Mouse (Mus musculus) spleen, adult 2 months (tissue): ENCODE results near the gene Ccdc57. TPM values are rescaled to one million over a fixed set of nuclear protein-coding genes. Genes with fewer than 3 reads are reported as not detected.

Source experiments
- DNase-seq, 2 experiments: peaks; one replicate each; pipeline versions ENCODE4 v3.0.0 to v3.0.0-alpha.2; 2012 to 2021; ENCODE audit warnings: low spot score in 2 of 2, low read depth in 1 of 2
- H3K27ac ChIP-seq: fragments of 200-500 bp; 2 replicates; pipeline ENCODE4 v1.5.1; 2012; ENCODE audit warnings: low read length, inconsistent platforms; ENCODE audit not compliant: insufficient read depth
- H3K27me3 ChIP-seq: fragments of 200-500 bp; 2 replicates; pipeline ENCODE4 v1.6.1; 2012; ENCODE audit warnings: mild to moderate bottlenecking, moderate library complexity, low read length, inconsistent platforms; ENCODE audit not compliant: control insufficient read depth, insufficient read depth
- H3K36me3 ChIP-seq: fragments of 200-500 bp; 2 replicates; pipeline ENCODE4 v1.6.1; 2012; ENCODE audit warnings: mild to moderate bottlenecking, low read length, inconsistent platforms; ENCODE audit not compliant: control insufficient read depth, insufficient read depth
- H3K4me1 ChIP-seq: fragments of 200-500 bp; 2 replicates; pipeline ENCODE4 v1.6.1; 2011; ENCODE audit warnings: inconsistent platforms; ENCODE audit not compliant: control insufficient read depth, insufficient read depth, insufficient read length
- H3K4me3 ChIP-seq: fragments of 200-500 bp; 2 replicates; pipeline ENCODE4 v1.5.1; 2011; ENCODE audit warnings: mild to moderate bottlenecking, inconsistent platforms; ENCODE audit not compliant: insufficient read depth, insufficient read length; ENCODE audit errors: extremely low read depth
- CTCF ChIP-seq: fragments of 200-500 bp; IDR thresholded peaks from 2 replicates; pipeline ENCODE4 v1.5.1; 2011; ENCODE audit warnings: mild to moderate bottlenecking, inconsistent platforms; ENCODE audit not compliant: insufficient read depth, insufficient read length, insufficient replicate concordance; ENCODE audit errors: extremely low read depth
- POLR2A ChIP-seq: fragments of 200-500 bp; IDR thresholded peaks from 2 replicates; pipeline ENCODE4 v1.6.1; 2011; ENCODE audit warnings: low read depth, low read length, inconsistent platforms
- WGBS: fragments of 180-500 bp; shearing (Covaris S2); methylation state at CpG from one replicate; pipeline ENCODE4 v1.1.7; 2018; 5-methylcytosine and 5-hydroxymethylcytosine counted together
- polyA plus RNA-seq: library from polyadenylated mRNA; depleted of rRNA; stranded (reverse); fragments of >200 nt; gene quantifications from 2 replicates; pipeline ENCODE4 v1.2.3, GENCODE M21; 2012

Ccdc57 gene
- polyA plus RNA-seq, 1 experiment, result 0.78 TPM

DNA sequence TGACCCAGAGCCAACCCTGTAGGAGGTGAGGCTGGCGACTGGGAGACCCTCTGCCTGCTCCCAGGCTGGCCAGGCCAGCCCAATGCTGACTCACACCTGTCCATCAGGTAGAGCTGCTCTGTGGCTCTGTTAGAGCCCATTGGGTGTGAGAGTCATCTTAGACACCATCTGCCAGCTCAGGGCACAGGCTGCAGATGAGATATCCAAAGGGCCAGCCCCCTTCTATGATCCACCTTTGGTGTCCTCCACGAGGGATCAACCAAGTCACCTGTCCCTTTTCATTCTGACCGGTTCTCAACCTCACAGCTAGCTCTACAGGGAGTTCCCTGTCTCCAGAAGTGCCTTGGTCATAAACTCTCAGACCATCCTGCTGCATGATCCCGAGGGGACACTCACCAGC is 110.4 kb downstream of the Ccdc57 start:
- H3K27ac ChIP-seq, result no peak overlapping the region
- 68% methylated on average over 4 of the region's 4 CpGs for WGBS

DNA sequence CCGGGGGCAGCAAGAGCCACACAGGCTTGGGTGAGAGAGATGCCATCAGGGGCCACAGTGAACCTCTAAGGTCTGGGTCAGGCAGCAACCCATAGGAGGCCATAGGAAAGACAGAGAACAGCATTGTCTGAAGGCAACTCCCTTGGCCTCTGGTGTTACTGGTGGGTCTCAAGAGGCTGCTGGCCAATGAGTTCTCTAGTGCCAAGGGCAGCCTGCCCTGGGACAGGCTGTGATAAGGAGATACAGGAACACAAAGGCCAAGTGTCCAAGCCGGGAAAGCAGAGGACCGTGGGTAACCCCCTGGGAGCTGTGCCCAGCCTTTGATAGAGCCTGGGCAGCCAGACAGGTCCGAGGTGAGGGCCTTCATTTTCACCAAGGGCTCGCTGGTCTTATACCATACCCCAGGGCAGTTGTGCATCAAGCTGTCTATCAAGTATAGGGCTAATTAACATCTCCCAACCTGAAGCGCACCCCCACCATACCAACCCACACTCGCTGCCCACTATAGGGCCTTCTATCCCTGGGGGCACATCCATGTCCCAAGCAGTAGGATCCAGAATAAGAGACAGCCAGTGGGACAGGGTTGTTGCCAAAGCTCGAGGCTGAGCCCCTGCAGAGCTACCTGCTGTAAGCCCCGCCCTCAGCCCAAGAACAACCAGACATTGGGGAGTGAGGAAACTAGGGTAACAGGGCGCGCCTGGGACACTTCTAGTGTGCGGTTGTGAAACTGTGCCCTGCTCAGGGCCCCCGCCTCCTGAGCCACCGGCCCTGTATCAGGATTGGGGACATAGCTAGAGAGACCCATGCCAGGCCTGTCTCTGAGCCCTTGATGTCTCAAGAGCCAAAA is 111.4 kb downstream of the Ccdc57 start:
- TF ChIP-seq POLR2A (no peak), CTCF (no peak)
- Histone ChIP-seq H3K36me3 (peaks cover 44% of the 10 kb centered on the region), H3K4me3 (no peak overlapping the region), H3K27ac (no peak overlapping the region), H3K27me3 (no peaks in the 10 kb centered on the region), H3K4me1 (peaks cover 12% of the 10 kb centered on the region; the same call in 1 of the 2 replicates)
- whole genome bisulfite sequencing, result 87% methylated on average over 14 of the region's 14 CpGs
- DNase-seq, result no peak

More for the DNA sequence above, 110.4 kb downstream of the Ccdc57 start:
- Histone ChIP-seq H3K4me3 (no peak overlapping the region), H3K4me1 (peaks cover 12% of the 10 kb centered on the region; the same call in 1 of the 2 replicates), H3K36me3 (peaks cover 34% of the 10 kb centered on the region), H3K27me3 (no peaks in the 10 kb centered on the region)
- TF ChIP-seq CTCF (no peak), POLR2A (no peak)
- no peak for DNase-seq

DNA sequence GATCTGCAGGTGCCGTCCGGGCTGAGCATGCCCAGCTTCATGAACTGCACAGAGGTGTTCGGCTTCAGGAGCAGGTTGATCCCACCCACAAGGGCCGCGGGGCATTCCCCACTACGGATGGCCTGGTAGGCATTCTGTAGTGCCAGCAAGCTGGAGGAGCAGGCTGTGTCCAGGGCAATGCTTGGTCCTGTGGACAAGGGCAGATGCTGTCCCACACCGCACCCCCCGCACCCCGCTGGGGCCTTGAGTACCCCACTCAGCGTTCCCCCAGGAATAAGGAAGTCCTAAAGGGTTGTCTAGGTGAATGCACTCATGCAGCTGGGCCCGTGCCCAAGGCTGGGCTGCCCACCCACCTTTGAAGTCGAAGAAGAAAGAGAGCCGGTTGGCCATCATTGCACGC is 112.1 kb downstream of the Ccdc57 start:
- Histone ChIP-seq H3K36me3 (peaks cover 51% of the 10 kb centered on the region), H3K4me1 (peaks cover 9% of the 10 kb centered on the region; the same call in 1 of the 2 replicates), H3K27ac (no peak overlapping the region), H3K4me3 (no peak overlapping the region), H3K27me3 (no peaks in the 10 kb centered on the region)
- no peak for DNase-seq
- TF ChIP-seq CTCF (no peak), POLR2A (no peak)
- 92% methylated on average over 14 of the region's 14 CpGs for WGBS

DNA sequence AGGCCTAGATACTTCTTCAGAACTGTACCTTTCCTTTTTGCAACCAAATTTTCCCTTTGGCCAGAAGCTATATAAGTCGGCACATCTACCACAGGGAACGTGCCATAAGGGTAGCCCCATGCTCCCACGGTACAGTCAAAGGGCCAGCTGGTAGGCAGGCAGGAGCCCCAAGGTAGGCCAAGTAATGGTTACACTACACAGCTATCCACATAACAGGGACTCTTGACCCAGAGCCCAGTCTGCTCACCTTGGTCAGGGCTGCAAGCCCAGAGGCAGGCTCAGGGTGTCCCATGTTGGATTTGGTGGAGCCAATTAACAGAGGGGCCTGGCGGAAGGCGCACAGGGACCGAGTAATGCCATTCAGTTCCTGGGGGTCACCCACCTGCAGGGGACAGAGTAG is 113.1 kb downstream of the Ccdc57 start:
- Histone ChIP-seq H3K4me1 (peaks cover 4% of the 10 kb centered on the region; the same call in 1 of the 2 replicates), H3K4me3 (no peak overlapping the region), H3K27me3 (no peaks in the 10 kb centered on the region), H3K27ac (no peak overlapping the region), H3K36me3 (peaks cover 59% of the 10 kb centered on the region)
- TF ChIP-seq CTCF, result no peak
- TF ChIP-seq POLR2A, result no peak
- WGBS, result 95% methylated on average over 6 of the region's 6 CpGs
- DNase-seq, result no peak

DNA sequence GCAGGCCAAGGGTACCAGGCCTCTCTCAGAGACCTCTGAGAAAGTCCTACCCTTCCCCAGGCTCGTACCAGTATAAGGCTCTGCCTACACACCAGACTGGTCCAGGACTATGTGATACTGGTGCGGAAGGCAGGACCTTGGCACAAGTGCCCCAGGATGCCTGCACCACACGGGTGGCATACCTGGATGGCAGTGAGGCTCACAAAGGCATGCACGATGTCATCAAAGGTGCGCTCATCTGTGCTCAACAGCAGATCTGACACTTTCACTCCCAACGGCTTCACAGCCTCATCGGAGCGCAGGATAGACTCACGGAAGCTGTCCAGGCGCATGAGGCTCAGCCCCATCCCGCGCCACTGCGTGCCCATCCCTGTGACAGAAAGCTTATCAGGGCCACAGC is 114.4 kb downstream of the Ccdc57 start:
- WGBS, result 97% methylated on average over 13 of the region's 13 CpGs
- no peak for DNase-seq
- no peak overlapping the region for H3K4me3 ChIP-seq
- no peak overlapping the region for H3K27ac ChIP-seq
- peaks cover 72% of the 10 kb centered on the region for H3K36me3 ChIP-seq
- H3K27me3 ChIP-seq, result no peaks in the 10 kb centered on the region
- H3K4me1 ChIP-seq, result peaks cover 4% of the 10 kb centered on the region; the same call in 1 of the 2 replicates
- TF ChIP-seq POLR2A (no peak), CTCF (no peak)

DNA sequence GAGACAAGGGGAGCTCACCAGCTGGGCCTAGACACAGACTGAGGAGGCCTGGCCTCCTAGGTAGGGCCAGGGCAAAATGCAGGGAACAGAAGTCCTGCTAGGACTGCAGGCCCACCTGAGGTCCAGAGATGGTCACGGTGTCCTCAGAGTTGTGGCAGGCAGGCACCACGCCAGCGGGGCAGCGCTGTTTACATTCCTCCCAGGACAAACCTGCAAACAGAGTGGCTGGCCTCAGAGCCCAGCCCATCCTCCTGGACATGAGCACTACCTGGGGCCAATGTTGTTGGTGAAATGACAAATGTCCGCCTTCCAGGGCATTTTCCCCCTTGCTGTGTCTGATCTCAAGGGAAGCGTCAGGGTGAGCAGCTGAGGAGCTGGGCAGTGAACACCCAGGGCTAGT is 115.3 kb downstream of the Ccdc57 start:
- no peak for DNase-seq
- Histone ChIP-seq H3K4me3 (no peak overlapping the region), H3K36me3 (peaks cover 81% of the 10 kb centered on the region), H3K27ac (no peak overlapping the region), H3K4me1 (no peaks in the 10 kb centered on the region; the same call in 1 of the 2 replicates), H3K27me3 (no peaks in the 10 kb centered on the region)
- WGBS, result 95% methylated on average over 6 of the region's 6 CpGs
- TF ChIP-seq POLR2A, result no peak
- no peak for TF ChIP-seq CTCF

DNA sequence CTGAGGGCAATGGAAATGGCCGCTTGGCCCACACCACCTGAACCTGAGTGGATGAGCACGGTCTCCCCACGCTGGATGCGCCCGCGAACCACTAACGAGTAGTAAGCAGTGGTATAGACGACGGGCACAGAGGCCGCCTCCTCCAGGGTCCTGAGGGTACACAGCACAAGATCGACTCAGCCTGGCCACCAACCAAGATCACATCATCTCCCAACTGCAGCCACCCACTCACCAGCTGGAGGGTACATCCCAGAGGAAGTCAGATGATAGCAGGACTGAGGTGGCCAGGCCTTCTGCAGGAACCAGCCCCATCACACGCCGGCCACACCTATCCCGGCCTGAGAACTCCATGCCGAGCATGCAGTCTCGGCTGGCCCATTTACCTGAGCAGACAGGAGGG is 120.6 kb downstream of the Ccdc57 start:
- Histone ChIP-seq H3K27ac (no peak overlapping the region), H3K4me3 (no peak overlapping the region), H3K4me1 (no peaks in the 10 kb centered on the region), H3K36me3 (peaks cover 94% of the 10 kb centered on the region), H3K27me3 (no peaks in the 10 kb centered on the region)
- TF ChIP-seq CTCF, result no peak
- no peak for TF ChIP-seq POLR2A
- no peak for DNase-seq
- WGBS, result 97% methylated on average over 16 of the region's 16 CpGs
